ENCODE assay signal across 31 mouse cellular contexts in genomic region chr4:123057957-123058356, GRCm38 (mm10). TPM values are rescaled to one million over a fixed set of nuclear protein-coding genes. Genes with fewer than 3 reads are reported as not detected.
"Had no signal": no experiment of that assay in that cellular context is flagged by ENCODE, and none has a peak within 500 bp of the region (broad histone marks: within the 10 kb centered on the region; RNA-seq: fewer than 3 reads in every experiment).

No protein-coding gene starts in this region.

- H3K4me2 ChIP-seq: heart, embryonic 11.5 days; heart, embryonic 13.5 days; heart, embryonic 15.5 days; hindbrain, embryonic 13.5 days; hindbrain, embryonic 15.5 days; kidney, embryonic 15.5 days; limb, embryonic 12.5 days had no signal

- H3K9me3 ChIP-seq: heart, embryonic 13.5 days; heart, embryonic 15.5 days; hindbrain, embryonic 13.5 days; hindbrain, embryonic 15.5 days; kidney, embryonic 15.5 days; limb, embryonic 10.5 days; limb, embryonic 12.5 days had no signal

- H3K4me1 ChIP-seq: limb, embryonic 10.5 days; limb, embryonic 12.5 days had no signal

- H3K9ac ChIP-seq: heart, embryonic 13.5 days; heart, embryonic 15.5 days; hindbrain, embryonic 13.5 days; hindbrain, embryonic 15.5 days; kidney, embryonic 15.5 days; limb, embryonic 12.5 days; liver, embryonic 14.5 days had no signal

- H3K4me3 ChIP-seq: gastrocnemius, adult 2 months; heart, adult 2 months; heart, embryonic 13.5 days; heart, embryonic 15.5 days; hindbrain, embryonic 13.5 days; hindbrain, embryonic 15.5 days; kidney, embryonic 15.5 days; limb, embryonic 10.5 days; limb, embryonic 12.5 days had no signal

- H3K27ac ChIP-seq: gastrocnemius, adult 2 months; heart, adult 2 months; heart, embryonic 13.5 days; heart, embryonic 15.5 days; hindbrain, embryonic 13.5 days; hindbrain, embryonic 15.5 days; hindbrain, postnatal 0 days; kidney, embryonic 15.5 days; kidney, postnatal 0 days; limb, embryonic 10.5 days; limb, embryonic 12.5 days; liver, embryonic 14.5 days had no signal

- DNase-seq: gastrocnemius, adult 2 months; gastrocnemius, postnatal 10 days; gastrocnemius, postnatal 25 days; heart, adult 11 months; heart, adult 2 months; heart, postnatal 14 days; heart, postnatal 36 days; kidney, adult 11 months; kidney, adult 2 months; kidney, adult 9 months; kidney, postnatal 14 days; kidney, postnatal 36 days; layer of hippocampus, adult 9-11 months; layer of hippocampus, postnatal 36 days had no signal

- H3K27me3 ChIP-seq: hindbrain, embryonic 13.5 days; hindbrain, embryonic 15.5 days; kidney, embryonic 15.5 days; limb, embryonic 12.5 days had no signal

- ATAC-seq: hindbrain, postnatal 0 days had no signal

RNA-seq across cellular contexts. Expression of gene Bmp8b, which starts 47.0 kb away (rescaled TPM):
- total RNA-seq: gastrocnemius, adult 2 months; gastrocnemius, postnatal 10 days; gastrocnemius, postnatal 25 days; gastrocnemius, postnatal 4 days; heart, adult 2 months; heart, postnatal 14 days; heart, postnatal 36 days; hematopoietic stem cell, adult 5-6 weeks; layer of hippocampus, adult 18-20 months had no signal
- polyA plus RNA-seq: heart, adult 2 months; heart, embryonic 11.5 days; hindbrain, embryonic 11.5 days had no signal

RNA-seq across cellular contexts. Expression of gene Oxct2b, which starts 58.1 kb away (rescaled TPM):
- total RNA-seq: gastrocnemius, adult 2 months; gastrocnemius, postnatal 10 days; gastrocnemius, postnatal 25 days; heart, adult 2 months; heart, postnatal 14 days; heart, postnatal 36 days; hematopoietic stem cell, adult 5-6 weeks; layer of hippocampus, adult 18-20 months; layer of hippocampus, postnatal 36 days; left cerebral cortex, adult 18-20 months had no signal
- polyA plus RNA-seq: heart, embryonic 11.5 days; heart, embryonic 15.5 days; heart, postnatal 0 days; kidney, embryonic 15.5 days; limb, embryonic 10.5 days; limb, embryonic 12.5 days; liver, embryonic 14.5 days had no signal
